In the genomic region with DNA sequence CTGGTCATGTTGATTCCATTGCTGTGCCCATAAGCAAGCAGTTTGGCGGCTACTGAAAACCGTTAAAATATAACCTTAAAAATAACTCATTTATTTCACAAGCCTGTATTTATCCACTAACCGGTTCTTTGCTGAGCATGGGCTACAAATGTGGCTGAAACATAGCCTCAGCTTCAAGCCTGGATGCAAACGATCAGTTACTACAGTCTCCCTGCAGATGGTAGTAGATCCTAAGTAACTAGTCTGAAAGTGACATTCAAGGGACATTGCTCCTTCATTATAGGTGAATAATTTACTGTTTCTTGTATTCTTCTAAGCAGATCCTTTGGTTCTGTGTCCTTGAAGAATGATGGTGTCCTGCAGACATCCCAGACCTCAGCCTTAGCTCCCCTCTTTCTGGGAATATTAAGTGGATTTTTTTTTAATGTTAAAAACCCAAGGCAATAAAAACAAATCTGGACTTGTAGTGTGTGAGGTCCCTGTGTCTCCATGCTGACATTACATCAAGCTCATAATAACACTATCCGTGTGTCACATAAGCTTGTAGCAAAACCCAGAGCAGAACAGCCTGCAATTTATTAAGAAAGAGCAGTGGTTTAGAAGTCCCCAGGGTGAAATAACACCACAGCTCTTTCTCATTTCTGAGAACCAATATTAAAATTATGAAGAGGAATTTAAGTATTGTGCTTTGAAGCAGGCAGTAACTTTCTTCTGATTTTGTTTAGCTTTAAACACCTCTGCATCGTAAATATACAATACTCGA, we compare ENCODE assay signal across 27 mouse cellular contexts. TPM values are rescaled to one million over a fixed set of nuclear protein-coding genes. Genes with fewer than 3 reads are reported as not detected.
DNase-seq lines count a peak whose midpoint lies in the region; ATAC-seq and TF ChIP-seq lines count a peak whose summit lies in the region.
"Had no signal": no experiment of that assay in that cellular context is flagged by ENCODE, and none has a peak within 500 bp of the region (broad histone marks: within the 10 kb centered on the region; RNA-seq: fewer than 3 reads in every experiment).

No protein-coding gene starts in this region.

- H3K9ac ChIP-seq in forebrain, postnatal 0 days, result no peak overlapping the region
- H3K9ac ChIP-seq in forebrain, embryonic 14.5 days (ENCODE audit: low read length), result no peak overlapping the region
- no peak overlapping the region for H3K9ac ChIP-seq in kidney, postnatal 0 days (ENCODE audit: low read depth, low read length)
- no peak overlapping the region for H3K9ac ChIP-seq in midbrain, postnatal 0 days (replicated peaks; ENCODE audit: low read length, poor library complexity, severe bottlenecking)
- H3K9ac ChIP-seq in midbrain, embryonic 16.5 days (ENCODE audit: low read depth, low read length), result no peak overlapping the region
- H3K9ac ChIP-seq in neural tube, embryonic 15.5 days (replicated peaks), result no peak overlapping the region
- H3K9ac ChIP-seq: embryonic facial prominence, embryonic 12.5 days; heart, embryonic 12.5 days; stomach, embryonic 15.5 days had no signal

- no peak for ATAC-seq in forebrain, postnatal 0 days
- no peak for ATAC-seq in forebrain, embryonic 14.5 days
- no peak for ATAC-seq in kidney, postnatal 0 days (replicated peaks; ENCODE audit: low FRiP score, low read depth)
- no peak for ATAC-seq in midbrain, postnatal 0 days (ENCODE audit: low FRiP score)
- ATAC-seq in midbrain, embryonic 16.5 days, result no peak
- 0 out of 2 replicates have a peak, but pooled peaks have one; percentile 62 for ATAC-seq in neural tube, embryonic 15.5 days (ENCODE audit: low FRiP score)

- H3K27me3 ChIP-seq in forebrain, postnatal 0 days (ENCODE audit: insufficient read depth, low read length), result no peaks in the 10 kb centered on the region
- no peaks in the 10 kb centered on the region for H3K27me3 ChIP-seq in forebrain, embryonic 14.5 days (replicated peaks; ENCODE audit: control insufficient read depth, insufficient read depth, low read length)
- H3K27me3 ChIP-seq in kidney, postnatal 0 days (ENCODE audit: insufficient read depth, low read length), result no peaks in the 10 kb centered on the region
- H3K27me3 ChIP-seq in midbrain, postnatal 0 days (ENCODE audit: insufficient read depth, low read length), result no peaks in the 10 kb centered on the region
- H3K27me3 ChIP-seq in midbrain, embryonic 16.5 days (ENCODE audit: control insufficient read depth, insufficient read depth, low read depth, low read length), result no peaks in the 10 kb centered on the region
- no peaks in the 10 kb centered on the region for H3K27me3 ChIP-seq in neural tube, embryonic 15.5 days (replicated peaks)
- H3K27me3 ChIP-seq: embryonic facial prominence, embryonic 12.5 days; heart, embryonic 12.5 days; stomach, embryonic 15.5 days had no signal

- H3K36me3 ChIP-seq in forebrain, postnatal 0 days (ENCODE audit: insufficient read depth), result peaks cover 11% of the 10 kb centered on the region; the same call in 1 of the 2 replicates
- peaks cover 10% of the 10 kb centered on the region; the same call in 1 of the 2 replicates for H3K36me3 ChIP-seq in forebrain, embryonic 14.5 days (ENCODE audit: control insufficient read depth, insufficient read depth, low read length)
- no peaks in the 10 kb centered on the region for H3K36me3 ChIP-seq in kidney, postnatal 0 days (ENCODE audit: insufficient read depth, low read length)
- peaks cover 12% of the 10 kb centered on the region for H3K36me3 ChIP-seq in midbrain, postnatal 0 days (ENCODE audit: insufficient read depth, low read length)
- H3K36me3 ChIP-seq in midbrain, embryonic 16.5 days (ENCODE audit: control insufficient read depth, insufficient read depth, low read length), result peaks cover 10% of the 10 kb centered on the region
- H3K36me3 ChIP-seq in neural tube, embryonic 15.5 days, result peaks cover 12% of the 10 kb centered on the region
- H3K36me3 ChIP-seq: heart, embryonic 12.5 days; stomach, embryonic 15.5 days had no signal

- no peak overlapping the region for H3K4me2 ChIP-seq in forebrain, postnatal 0 days (ENCODE audit: low read depth)
- H3K4me2 ChIP-seq in forebrain, embryonic 14.5 days (ENCODE audit: low read length), result no peak overlapping the region
- no peak overlapping the region for H3K4me2 ChIP-seq in kidney, postnatal 0 days (ENCODE audit: low read length)
- no peak overlapping the region for H3K4me2 ChIP-seq in midbrain, postnatal 0 days (ENCODE audit: low read depth, low read length, poor library complexity, severe bottlenecking)
- H3K4me2 ChIP-seq in midbrain, embryonic 16.5 days (ENCODE audit: low read length), result no peak overlapping the region
- no peak overlapping the region for H3K4me2 ChIP-seq in neural tube, embryonic 15.5 days
- H3K4me2 ChIP-seq: embryonic facial prominence, embryonic 12.5 days; heart, embryonic 12.5 days; midbrain, embryonic 11.5 days; stomach, embryonic 15.5 days had no signal

- TF ChIP-seq CTCF in forebrain, postnatal 0 days (IDR thresholded peaks at IDR 0.05; ENCODE audit: low read depth), result peak; percentile 32
- no peak for TF ChIP-seq CTCF in kidney, postnatal 0 days (IDR thresholded peaks at IDR 0.05; ENCODE audit: low read depth)
- peak; percentile 50 for TF ChIP-seq CTCF in midbrain, postnatal 0 days (IDR thresholded peaks at IDR 0.05)

- no peak overlapping the region for H3K4me3 ChIP-seq in forebrain, postnatal 0 days (ENCODE audit: low read depth, low read length)
- no peak overlapping the region for H3K4me3 ChIP-seq in forebrain, embryonic 14.5 days (ENCODE audit: low read depth, low read length)
- no peak overlapping the region for H3K4me3 ChIP-seq in kidney, postnatal 0 days (replicated peaks; ENCODE audit: low read depth, low read length)
- H3K4me3 ChIP-seq in midbrain, postnatal 0 days (ENCODE audit: low read depth, low read length), result no peak overlapping the region
- no peak overlapping the region for H3K4me3 ChIP-seq in midbrain, embryonic 16.5 days (ENCODE audit: low read depth, low read length)
- H3K4me3 ChIP-seq in neural tube, embryonic 15.5 days (replicated peaks), result no peak overlapping the region
- H3K4me3 ChIP-seq: embryonic facial prominence, embryonic 12.5 days; heart, embryonic 12.5 days; stomach, embryonic 15.5 days had no signal

- H3K27ac ChIP-seq in forebrain, postnatal 0 days (ENCODE audit: low read depth, low read length), result no peak overlapping the region
- no peak overlapping the region for H3K27ac ChIP-seq in forebrain, embryonic 14.5 days (ENCODE audit: low read depth, low read length)
- no peak overlapping the region for H3K27ac ChIP-seq in kidney, postnatal 0 days
- H3K27ac ChIP-seq in midbrain, postnatal 0 days (ENCODE audit: low read depth, low read length), result no peak overlapping the region
- H3K27ac ChIP-seq in midbrain, embryonic 16.5 days (ENCODE audit: low read length), result no peak overlapping the region
- H3K27ac ChIP-seq in neural tube, embryonic 15.5 days (replicated peaks), result peak overlapping the region; percentile 19; the same call in 1 of the 2 replicates
- H3K27ac ChIP-seq: embryonic facial prominence, embryonic 12.5 days; stomach, embryonic 15.5 days had no signal

- no peaks in the 10 kb centered on the region for H3K4me1 ChIP-seq in forebrain, postnatal 0 days (ENCODE audit: insufficient read depth)
- 0 out of 2 replicates have a peak, but pooled peaks cover 3% of the 10 kb centered on the region for H3K4me1 ChIP-seq in forebrain, embryonic 14.5 days (ENCODE audit: control insufficient read depth, insufficient read depth, low read length)
- no peaks in the 10 kb centered on the region for H3K4me1 ChIP-seq in kidney, postnatal 0 days (replicated peaks; ENCODE audit: insufficient read depth, low read length)
- no peaks in the 10 kb centered on the region for H3K4me1 ChIP-seq in midbrain, postnatal 0 days (ENCODE audit: insufficient read depth, low read length)
- peaks cover 4% of the 10 kb centered on the region; the same call in 1 of the 2 replicates for H3K4me1 ChIP-seq in midbrain, embryonic 16.5 days (ENCODE audit: control insufficient read depth, insufficient read depth, low read length)
- peaks cover 10% of the 10 kb centered on the region; the same call in 1 of the 2 replicates for H3K4me1 ChIP-seq in neural tube, embryonic 15.5 days
- H3K4me1 ChIP-seq: embryonic facial prominence, embryonic 12.5 days; heart, embryonic 12.5 days; stomach, embryonic 15.5 days had no signal

- WGBS in forebrain, postnatal 0 days, result 90% methylated on average over 7 of the region's 7 CpGs
- WGBS in forebrain, embryonic 14.5 days, result 95% methylated on average over 7 of the region's 7 CpGs
- WGBS in kidney, postnatal 0 days, result 74% methylated on average over 7 of the region's 7 CpGs
- WGBS in midbrain, postnatal 0 days, result 90% methylated on average over 7 of the region's 7 CpGs
- WGBS in midbrain, embryonic 16.5 days, result 90% methylated on average over 7 of the region's 7 CpGs
- 72% methylated on average over 7 of the region's 7 CpGs for WGBS in neural tube, embryonic 15.5 days

- no peaks in the 10 kb centered on the region for H3K9me3 ChIP-seq in forebrain, postnatal 0 days (ENCODE audit: low read length)
- no peaks in the 10 kb centered on the region for H3K9me3 ChIP-seq in forebrain, embryonic 14.5 days (replicated peaks; ENCODE audit: control insufficient read depth, low read length)
- H3K9me3 ChIP-seq in kidney, postnatal 0 days (replicated peaks; ENCODE audit: low read length), result no peaks in the 10 kb centered on the region
- no peaks in the 10 kb centered on the region for H3K9me3 ChIP-seq in midbrain, postnatal 0 days (ENCODE audit: low read length)
- H3K9me3 ChIP-seq in midbrain, embryonic 16.5 days (replicated peaks; ENCODE audit: control insufficient read depth, low read length, poor library complexity, severe bottlenecking), result no peaks in the 10 kb centered on the region
- H3K9me3 ChIP-seq in neural tube, embryonic 15.5 days (replicated peaks), result no peaks in the 10 kb centered on the region
- H3K9me3 ChIP-seq: embryonic facial prominence, embryonic 12.5 days; heart, embryonic 12.5 days; stomach, embryonic 15.5 days had no signal

- no peak for DNase-seq in forebrain, postnatal 0 days
- no peak for DNase-seq in forebrain, embryonic 14.5 days (ENCODE audit: low spot score)
- DNase-seq in kidney, postnatal 0 days (ENCODE audit: low spot score), result peak; percentile 12
- no peak for DNase-seq in kidney, adult 11 months
- DNase-seq in midbrain, postnatal 0 days (ENCODE audit: low spot score), result peak; percentile 31
- no peak for DNase-seq in heart, adult 8-10 months (ENCODE audit: low spot score)
- DNase-seq: adrenal gland, postnatal 25 days; cerebellum, adult 9-10 months; gastrocnemius, postnatal 10 days; heart, postnatal 10 days; kidney, adult 2 months; kidney, postnatal 10 days; liver; lung, postnatal 10 days; right cerebral cortex, postnatal 4 days; thymus, adult 18-20 months; thymus, postnatal 36 days had no signal

RNA-seq across cellular contexts. Expression of gene St6gal2, which starts 39.1 kb away (rescaled TPM):
- total RNA-seq in forebrain, postnatal 0 days (2014; rRNA removed), result 96.4 and 102 TPM in 2 replicates
- 35.7 and 40.3 TPM in 2 replicates for polyA plus RNA-seq in forebrain, postnatal 0 days (2015; fragmentation: Nextera tagmentation; extraction: Ambion mirVana)
- polyA plus RNA-seq in forebrain, embryonic 14.5 days (2014; fragmentation: Nextera tagmentation; extraction: Ambion mirVana), result 20.7 and 28.4 TPM in 2 replicates
- polyA plus RNA-seq in kidney, postnatal 0 days (2015; fragmentation: Nextera tagmentation; extraction: Ambion mirVana), result 0.28 and 0.50 TPM in 2 replicates
- 114 and 130 TPM in 2 replicates for total RNA-seq in midbrain, postnatal 0 days (2014; rRNA removed)
- 38.8 and 45.9 TPM in 2 replicates for polyA plus RNA-seq in midbrain, postnatal 0 days (2015; fragmentation: Nextera tagmentation; extraction: Ambion mirVana)
- 46.5 and 47.0 TPM in 2 replicates for polyA plus RNA-seq in midbrain, embryonic 16.5 days (2015; fragmentation: Nextera tagmentation; extraction: Ambion mirVana)
- 21.9 and 25.2 TPM in 2 replicates for polyA plus RNA-seq in neural tube, embryonic 15.5 days (2015; fragmentation: Nextera tagmentation; extraction: Ambion mirVana)
- total RNA-seq in heart, adult 8-10 months (2022), result not detected
- total RNA-seq: granulocyte monocyte progenitor cell, adult 5-6 weeks; heart, postnatal 10 days; megakaryocyte progenitor cell, adult 5-6 weeks; monocyte, adult 5-6 weeks had no signal
- polyA plus RNA-seq: kidney, adult 2 months; liver, embryonic 16.5 days had no signal

Comparison
In these comparisons a context has a peak if more than half of its experiments do, and no peak if none do; other contexts are left out.
1. DNase-seq: peak in kidney, postnatal 0 days (single experiment) and midbrain, postnatal 0 days (single experiment); none in forebrain, postnatal 0 days (single experiment), forebrain, embryonic 14.5 days (single experiment), kidney, adult 11 months (single experiment) and heart, adult 8-10 months (single experiment).
2. RNA of gene St6gal2, which starts 39.1 kb away (polyA plus RNA-seq): 46.5 to 47.0 TPM in midbrain, embryonic 16.5 days, 38.8 to 45.9 TPM in midbrain, postnatal 0 days, 35.7 to 40.3 TPM in forebrain, postnatal 0 days, 21.9 to 25.2 TPM in neural tube, embryonic 15.5 days and 20.7 to 28.4 TPM in forebrain, embryonic 14.5 days; 0.28 to 0.50 TPM in kidney, postnatal 0 days; every median in the first group is over 10 times any median in the second.